Comparison of ENCODE assay signal across 12 mouse cellular contexts in the genomic region with DNA sequence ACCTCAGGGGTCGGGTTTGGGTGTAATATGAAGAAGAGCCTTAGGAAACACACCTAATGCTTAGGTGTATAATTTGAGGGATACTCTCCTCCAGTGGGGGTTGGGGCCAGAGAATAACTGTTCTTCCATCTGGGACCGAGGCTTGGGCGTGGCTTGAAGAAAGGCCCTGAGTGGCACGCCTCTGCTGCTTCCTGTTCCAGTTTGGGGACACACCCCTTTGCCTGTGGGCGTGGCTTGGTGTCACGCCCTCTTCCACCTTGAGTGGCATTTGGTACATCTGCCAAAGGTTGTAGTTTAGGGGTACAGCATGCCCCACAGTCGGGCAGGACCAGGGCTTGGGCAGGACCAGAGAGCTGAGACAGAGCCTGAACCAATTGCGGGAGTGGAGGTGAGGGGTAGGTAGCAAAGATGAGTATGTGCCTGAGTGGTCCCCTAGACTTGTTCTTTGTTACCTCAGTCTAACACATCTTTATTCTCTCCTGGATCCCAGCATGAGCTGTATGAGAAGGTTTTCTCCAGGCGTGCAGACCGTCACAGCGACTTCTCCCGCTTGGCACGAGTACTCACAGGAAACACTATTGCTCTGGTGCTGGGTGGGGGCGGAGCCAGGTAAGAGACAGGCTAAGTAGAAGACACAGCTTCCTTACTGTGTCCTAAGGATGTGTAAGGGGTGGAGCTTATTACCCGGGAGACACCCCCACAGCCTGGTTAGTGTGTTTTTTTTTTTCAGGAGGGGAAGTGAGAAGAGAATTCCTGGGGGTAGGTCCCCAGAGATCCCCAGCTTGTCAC. TPM values are rescaled to one million over a fixed set of nuclear protein-coding genes. Genes with fewer than 3 reads are reported as not detected.
DNase-seq lines count a peak whose midpoint lies in the region; ATAC-seq and TF ChIP-seq lines count a peak whose summit lies in the region.
"Had no signal": no experiment of that assay in that cellular context is flagged by ENCODE, and none has a peak within 500 bp of the region (broad histone marks: within the 10 kb centered on the region; RNA-seq: fewer than 3 reads in every experiment).

No protein-coding gene starts in this region.

- peak; percentile 51 for DNase-seq in spleen, adult 12 weeks (ENCODE audit: low spot score)
- DNase-seq in spleen, adult 18-20 months: no peak
- DNase-seq in ZHBTc4 (ENCODE audit: low read depth, low spot score): peak; percentile 94
- DNase-seq in stomach, postnatal 0 days (ENCODE audit: low spot score): peak; percentile 48
- no peak for DNase-seq in adrenal gland, adult 8-10 months
- DNase-seq: heart, adult 18-20 months had no signal

- H3K4me2 ChIP-seq in liver, embryonic 12.5 days: peak overlapping the region; percentile 43
- no peak overlapping the region for H3K4me2 ChIP-seq in stomach, postnatal 0 days (replicated peaks; ENCODE audit: low read depth)
- H3K4me2 ChIP-seq in hindbrain, embryonic 16.5 days (ENCODE audit: low read length): no peak overlapping the region
- H3K4me2 ChIP-seq: kidney, embryonic 15.5 days; limb, embryonic 13.5 days had no signal

- peaks cover 81% of the 10 kb centered on the region for H3K36me3 ChIP-seq in liver, embryonic 12.5 days
- H3K36me3 ChIP-seq in stomach, postnatal 0 days (ENCODE audit: control insufficient read depth, insufficient read depth, low read length): peaks cover 22% of the 10 kb centered on the region
- peaks cover 44% of the 10 kb centered on the region for H3K36me3 ChIP-seq in hindbrain, embryonic 16.5 days (ENCODE audit: control insufficient read depth, insufficient read depth, low read length)

- peak; percentile 85 for ATAC-seq in liver, embryonic 12.5 days
- 0 out of 2 replicates have a peak, but pooled peaks have one; percentile 39 for ATAC-seq in stomach, postnatal 0 days (ENCODE audit: low FRiP score, low TSS enrichment)
- ATAC-seq in hindbrain, embryonic 16.5 days: no peak
- no peak for ATAC-seq in activated CD4-positive, CD25-positive, alpha-beta regulatory T cell, adult 4 months

- H3K27me3 ChIP-seq in liver, embryonic 12.5 days (replicated peaks): no peaks in the 10 kb centered on the region
- H3K27me3 ChIP-seq in stomach, postnatal 0 days (ENCODE audit: control insufficient read depth, insufficient read depth, low read length): no peaks in the 10 kb centered on the region
- no peaks in the 10 kb centered on the region for H3K27me3 ChIP-seq in hindbrain, embryonic 16.5 days (replicated peaks; ENCODE audit: control insufficient read depth, insufficient read depth, low read length)
- H3K27me3 ChIP-seq: kidney, embryonic 15.5 days; limb, embryonic 13.5 days had no signal

- H3K27ac ChIP-seq in liver, embryonic 12.5 days: no peak overlapping the region
- no peak overlapping the region for H3K27ac ChIP-seq in stomach, postnatal 0 days (replicated peaks)
- H3K27ac ChIP-seq in hindbrain, embryonic 16.5 days (ENCODE audit: low read depth, low read length): no peak overlapping the region
- H3K27ac ChIP-seq: kidney, embryonic 15.5 days; limb, embryonic 13.5 days had no signal

- 0 out of 2 replicates have a peak overlapping the region, but pooled peaks have one; percentile 3 for H3K4me3 ChIP-seq in liver, embryonic 12.5 days
- no peak overlapping the region for H3K4me3 ChIP-seq in stomach, postnatal 0 days (ENCODE audit: low read depth, low read length)
- no peak overlapping the region for H3K4me3 ChIP-seq in hindbrain, embryonic 16.5 days (ENCODE audit: low read length)
- H3K4me3 ChIP-seq: kidney, embryonic 15.5 days; limb, embryonic 13.5 days had no signal

- no peak for TF ChIP-seq CTCF in stomach, postnatal 0 days (IDR thresholded peaks at IDR 0.05; ENCODE audit: low read depth)

- H3K9me3 ChIP-seq in liver, embryonic 12.5 days (replicated peaks): no peaks in the 10 kb centered on the region
- no peaks in the 10 kb centered on the region for H3K9me3 ChIP-seq in stomach, postnatal 0 days (ENCODE audit: control insufficient read depth, low read length)
- H3K9me3 ChIP-seq in hindbrain, embryonic 16.5 days (ENCODE audit: control insufficient read depth, low read length): no peaks in the 10 kb centered on the region
- H3K9me3 ChIP-seq: kidney, embryonic 15.5 days; limb, embryonic 13.5 days had no signal

- TF ChIP-seq EP300 in stomach, postnatal 0 days (optimal IDR thresholded peaks at IDR 0.05): no peak

- no peak overlapping the region for H3K9ac ChIP-seq in liver, embryonic 12.5 days
- H3K9ac ChIP-seq in stomach, postnatal 0 days (ENCODE audit: low read length): no peak overlapping the region
- H3K9ac ChIP-seq in hindbrain, embryonic 16.5 days (ENCODE audit: low read depth, low read length): no peak overlapping the region
- H3K9ac ChIP-seq: kidney, embryonic 15.5 days; limb, embryonic 13.5 days had no signal

- H3K4me1 ChIP-seq in liver, embryonic 12.5 days: peaks cover 16% of the 10 kb centered on the region
- no peaks in the 10 kb centered on the region for H3K4me1 ChIP-seq in stomach, postnatal 0 days (replicated peaks; ENCODE audit: control insufficient read depth, insufficient read depth)
- H3K4me1 ChIP-seq in hindbrain, embryonic 16.5 days (ENCODE audit: control insufficient read depth, insufficient read depth, low read depth, low read length): no peaks in the 10 kb centered on the region
- H3K4me1 ChIP-seq: kidney, embryonic 15.5 days; limb, embryonic 13.5 days had no signal

- WGBS in liver, embryonic 12.5 days (ENCODE audit: insufficient replicate concordance): 49% methylated on average over 15 of the region's 15 CpGs
- WGBS in stomach, postnatal 0 days: 58% methylated on average over 15 of the region's 15 CpGs
- WGBS in hindbrain, embryonic 16.5 days: 63% methylated on average over 15 of the region's 15 CpGs

RNA-seq across cellular contexts. Expression of a gene that starts 21.1 kb away (rescaled TPM):
- polyA plus RNA-seq in liver, embryonic 12.5 days (2016; fragmentation: Nextera tagmentation; extraction: Ambion mirVana): 14.7 and 17.1 TPM in 2 replicates
- polyA plus RNA-seq in stomach, postnatal 0 days (2015; fragmentation: Nextera tagmentation; extraction: Ambion mirVana): 15.4 and 16.0 TPM in 2 replicates
- 43.1 and 52.0 TPM in 2 replicates for polyA plus RNA-seq in hindbrain, embryonic 16.5 days (2015; fragmentation: Nextera tagmentation; extraction: Ambion mirVana)
- 10 to 100 TPM; 18.8 to 24.8 TPM for polyA plus RNA-seq in activated CD4-positive, CD25-positive, alpha-beta regulatory T cell, adult 4 months (2017; shearing (Covaris generic))
- 10 to 100 TPM; 49.3 to 73.9 (median 63.2) TPM for total RNA-seq in adrenal gland, adult 8-10 months (2022)

RNA-seq across cellular contexts. Expression of a gene that starts 31.5 kb away (rescaled TPM):
- 2.3 and 2.9 TPM in 2 replicates for polyA plus RNA-seq in liver, embryonic 12.5 days (2016; fragmentation: Nextera tagmentation; extraction: Ambion mirVana)
- 0.18 and 0.38 TPM in 2 replicates for polyA plus RNA-seq in stomach, postnatal 0 days (2015; fragmentation: Nextera tagmentation; extraction: Ambion mirVana)
- polyA plus RNA-seq in hindbrain, embryonic 16.5 days (2015; fragmentation: Nextera tagmentation; extraction: Ambion mirVana): 0.36 and 0.39 TPM in 2 replicates
- not detected for polyA plus RNA-seq in activated CD4-positive, CD25-positive, alpha-beta regulatory T cell, adult 4 months (2017; shearing (Covaris generic))
- total RNA-seq in adrenal gland, adult 8-10 months (2022): not detected
- total RNA-seq: neutrophil, adult 5-6 weeks had no signal

RNA-seq across cellular contexts. Expression of a gene that starts 36.0 kb away (rescaled TPM):
- polyA plus RNA-seq in liver, embryonic 12.5 days (2016; fragmentation: Nextera tagmentation; extraction: Ambion mirVana): 25.7 and 26.9 TPM in 2 replicates
- 24.7 and 28.4 TPM in 2 replicates for polyA plus RNA-seq in stomach, postnatal 0 days (2015; fragmentation: Nextera tagmentation; extraction: Ambion mirVana)
- polyA plus RNA-seq in hindbrain, embryonic 16.5 days (2015; fragmentation: Nextera tagmentation; extraction: Ambion mirVana): 113 and 119 TPM in 2 replicates
- 10 to 100 TPM; 17.0 to 19.1 TPM for polyA plus RNA-seq in activated CD4-positive, CD25-positive, alpha-beta regulatory T cell, adult 4 months (2017; shearing (Covaris generic))
- total RNA-seq in adrenal gland, adult 8-10 months (2022): 10 to 100 TPM; 45.0 to 82.0 (median 60.3) TPM

RNA-seq across cellular contexts. Expression of a gene that starts 43.3 kb away (rescaled TPM):
- polyA plus RNA-seq in liver, embryonic 12.5 days (2016; fragmentation: Nextera tagmentation; extraction: Ambion mirVana): 7.9 and 8.1 TPM in 2 replicates
- polyA plus RNA-seq in stomach, postnatal 0 days (2015; fragmentation: Nextera tagmentation; extraction: Ambion mirVana): 19.1 and 21.3 TPM in 2 replicates
- polyA plus RNA-seq in hindbrain, embryonic 16.5 days (2015; fragmentation: Nextera tagmentation; extraction: Ambion mirVana): 55.3 and 65.3 TPM in 2 replicates
- polyA plus RNA-seq in activated CD4-positive, CD25-positive, alpha-beta regulatory T cell, adult 4 months (2017; shearing (Covaris generic)): 1 to 10 TPM in 1 of 2 experiments, under 1 TPM in 1; 0.97 to 1.0 TPM
- 10 to 100 TPM; 20.6 to 22.9 (median 21.7) TPM for total RNA-seq in adrenal gland, adult 8-10 months (2022)

RNA-seq across cellular contexts. Expression of a gene that starts 50.8 kb away (rescaled TPM):
- polyA plus RNA-seq in liver, embryonic 12.5 days (2016; fragmentation: Nextera tagmentation; extraction: Ambion mirVana): 2.0 and 2.2 TPM in 2 replicates
- polyA plus RNA-seq in stomach, postnatal 0 days (2015; fragmentation: Nextera tagmentation; extraction: Ambion mirVana): 14.2 and 20.1 TPM in 2 replicates
- polyA plus RNA-seq in hindbrain, embryonic 16.5 days (2015; fragmentation: Nextera tagmentation; extraction: Ambion mirVana): 42.3 and 47.8 TPM in 2 replicates
- not detected for polyA plus RNA-seq in activated CD4-positive, CD25-positive, alpha-beta regulatory T cell, adult 4 months (2017; shearing (Covaris generic))
- 10 to 100 TPM in 2 of 4 experiments, 1 to 10 TPM in 2; 4.7 to 15.5 (median 10.0) TPM for total RNA-seq in adrenal gland, adult 8-10 months (2022)
- total RNA-seq: neutrophil, adult 5-6 weeks had no signal

Comparison
In these comparisons a context has a peak if more than half of its experiments do, and no peak if none do; other contexts are left out.
1. DNase-seq: peak in spleen, adult 12 weeks (single experiment), ZHBTc4 (single experiment) and stomach, postnatal 0 days (single experiment); none in spleen, adult 18-20 months (0 of 2) and adrenal gland, adult 8-10 months (single experiment).
2. ATAC-seq: peak in liver, embryonic 12.5 days (single experiment) and stomach, postnatal 0 days (single experiment); none in hindbrain, embryonic 16.5 days (single experiment) and activated CD4-positive, CD25-positive, alpha-beta regulatory T cell, adult 4 months (single experiment).